Mouse (Mus musculus): ENCODE results near the gene Nadk2.

The Nadk2 gene

GRCm38 (mm10) chr15:9070912-9071555 lies at the start of gene Nadk2:
Gene Nadk2, plus strand, starts transcription at chr15:9071260.
- DNase-seq (ENCODE audit: low spot score in 2 of 2), result peak; percentile 96 to 97

- no peak for DNase-seq (ENCODE audit: low spot score in 2 of 2)
These were observed 15.4 kb upstream of the Nadk2 start for GRCm38 (mm10) chr15:9055704-9056103.

GRCm38 (mm10) chr15:9059856-9060255 lies 11.2 kb upstream of the Nadk2 start:
- DNase-seq (ENCODE audit: low spot score in 2 of 2), result no peak

- DNase-seq (ENCODE audit: low spot score in 2 of 2), result no peak
These were observed 9.7 kb upstream of the Nadk2 start for GRCm38 (mm10) chr15:9061150-9061882.

- DNase-seq (ENCODE audit: low spot score in 2 of 2), result no peak
These were observed 2.2 kb upstream of the Nadk2 start for GRCm38 (mm10) chr15:9068881-9069280.

- no peak for DNase-seq (ENCODE audit: low spot score in 2 of 2)
These were observed 707 bp upstream of the Nadk2 start for GRCm38 (mm10) chr15:9070353-9070752.

GRCm38 (mm10) chr15:9071556-9072544 lies 790 bp downstream of the Nadk2 start:
- peak in 1 of 2 experiments; percentile 44 for DNase-seq (ENCODE audit: low spot score in 2 of 2)

GRCm38 (mm10) chr15:9072630-9073029 lies 1.6 kb downstream of the Nadk2 start:
- no peak for DNase-seq (ENCODE audit: low spot score in 2 of 2)

GRCm38 (mm10) chr15:9073067-9073608 lies 2.1 kb downstream of the Nadk2 start:
- DNase-seq (ENCODE audit: low spot score in 2 of 2), result no peak

GRCm38 (mm10) chr15:9073684-9074083 lies 2.6 kb downstream of the Nadk2 start:
- no peak for DNase-seq (ENCODE audit: low spot score in 2 of 2)

- no peak for DNase-seq (ENCODE audit: low spot score in 2 of 2)
These were observed 3.1 kb downstream of the Nadk2 start for GRCm38 (mm10) chr15:9074139-9074538.

GRCm38 (mm10) chr15:9074671-9075070 lies 3.6 kb downstream of the Nadk2 start:
- no peak for DNase-seq (ENCODE audit: low spot score in 2 of 2)

- no peak for DNase-seq (ENCODE audit: low spot score in 2 of 2)
These were observed 4.6 kb downstream of the Nadk2 start for GRCm38 (mm10) chr15:9075608-9076200.

- DNase-seq (ENCODE audit: low spot score in 2 of 2), result no peak
These were observed 7.6 kb downstream of the Nadk2 start for GRCm38 (mm10) chr15:9078481-9079300.

- no peak for DNase-seq (ENCODE audit: low spot score in 2 of 2)
These were observed 8.6 kb downstream of the Nadk2 start for GRCm38 (mm10) chr15:9079626-9080025.

GRCm38 (mm10) chr15:9080206-9080605 lies 9.1 kb downstream of the Nadk2 start:
- no peak for DNase-seq (ENCODE audit: low spot score in 2 of 2)

- DNase-seq (ENCODE audit: low spot score in 2 of 2), result no peak
These were observed 10.2 kb downstream of the Nadk2 start for GRCm38 (mm10) chr15:9081294-9081693.

- DNase-seq (ENCODE audit: low spot score in 2 of 2), result no peak
These were observed 11.7 kb downstream of the Nadk2 start for GRCm38 (mm10) chr15:9082753-9083152.

- DNase-seq (ENCODE audit: low spot score in 2 of 2), result no peak
These were observed 15.8 kb downstream of the Nadk2 start for GRCm38 (mm10) chr15:9086813-9087212.

- DNase-seq (ENCODE audit: low spot score in 2 of 2), result no peak
These were observed 16.4 kb downstream of the Nadk2 start for GRCm38 (mm10) chr15:9087421-9087820.

All from cerebellum, postnatal 4 days (tissue).